Mouse (Mus musculus): ENCODE results near the gene Rps28. TPM values are rescaled to one million over a fixed set of nuclear protein-coding genes. Genes with fewer than 3 reads are reported as not detected.

Rps28 gene
- 640 and 826 TPM in 2 replicates for polyA plus RNA-seq (2015; fragmentation: Nextera tagmentation; extraction: Ambion mirVana)

DNA sequence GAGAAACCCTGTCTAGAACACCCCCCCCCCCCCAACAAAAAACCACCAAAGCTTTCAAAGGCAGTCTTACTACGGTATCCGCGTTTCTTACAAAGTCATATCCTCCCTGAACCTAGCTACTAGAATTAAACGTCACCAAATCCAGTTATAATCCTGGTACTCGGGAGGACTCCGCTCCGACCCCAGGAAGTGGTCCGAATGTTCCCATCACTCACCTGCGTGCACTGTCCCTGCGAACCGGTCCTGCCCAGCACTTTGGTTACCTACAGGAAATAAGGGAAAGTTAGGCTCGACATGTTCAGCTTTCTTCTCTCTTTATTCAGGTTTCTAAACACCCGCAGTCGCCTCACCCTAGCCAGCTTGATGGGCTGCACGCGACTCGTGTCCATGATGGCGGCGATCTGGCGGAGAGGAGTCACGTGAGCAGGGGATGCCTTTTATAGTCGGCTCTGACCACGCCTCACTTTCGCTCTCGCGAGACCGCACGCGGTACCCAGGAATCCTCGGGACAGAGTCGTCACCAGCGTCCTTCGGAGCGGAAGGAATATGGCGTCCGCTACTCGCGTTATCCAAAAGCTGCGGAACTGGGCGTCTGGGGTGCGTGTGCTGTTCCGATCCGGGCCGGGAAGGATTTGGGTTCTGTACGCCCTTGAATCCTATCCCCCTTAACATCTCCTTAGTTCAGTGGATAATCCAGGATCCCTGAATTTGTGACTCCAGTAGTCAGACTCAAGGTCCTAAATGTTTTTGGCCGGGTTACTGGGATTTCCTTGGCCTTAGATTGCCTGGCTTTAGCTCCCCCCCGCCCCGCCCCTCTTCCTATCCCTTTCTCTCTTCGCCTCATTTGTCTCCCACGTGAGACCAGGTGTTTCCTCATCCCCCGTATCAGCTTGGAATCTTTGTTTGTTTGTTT, at the start of gene Rps28, which contains the start of gene Ndufa7:
Gene Rps28 (minus strand): TSS at position 479 of the 913 bp plus-strand sequence.
Gene Ndufa7 (plus strand): TSS at position 489 of the 913 bp plus-strand sequence.

DNA sequence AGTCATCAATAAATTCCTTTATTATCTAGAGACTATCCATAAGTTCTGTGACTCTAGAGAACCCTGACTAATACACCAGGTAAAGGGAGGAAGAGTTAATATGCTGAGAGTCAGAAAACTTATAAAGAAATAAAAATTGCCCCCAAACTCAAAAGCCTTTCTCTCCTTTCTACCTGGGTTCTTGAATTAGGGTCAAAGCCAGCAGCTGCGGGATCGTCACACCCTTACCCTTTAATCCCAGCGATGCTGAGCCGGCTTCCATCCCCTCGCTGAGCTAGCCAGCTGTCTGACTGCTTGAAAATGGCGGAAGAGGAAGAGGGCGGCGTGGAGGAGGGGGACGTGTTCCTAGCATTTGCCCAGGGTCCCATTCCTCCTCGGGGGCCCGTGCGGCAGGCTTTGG, 49.2 kb upstream of the Rps28 start, which contains the start of gene Gm7029:
Gene Gm7029 (plus strand): TSS at position 301 of the 400 bp plus-strand sequence.

DNA sequence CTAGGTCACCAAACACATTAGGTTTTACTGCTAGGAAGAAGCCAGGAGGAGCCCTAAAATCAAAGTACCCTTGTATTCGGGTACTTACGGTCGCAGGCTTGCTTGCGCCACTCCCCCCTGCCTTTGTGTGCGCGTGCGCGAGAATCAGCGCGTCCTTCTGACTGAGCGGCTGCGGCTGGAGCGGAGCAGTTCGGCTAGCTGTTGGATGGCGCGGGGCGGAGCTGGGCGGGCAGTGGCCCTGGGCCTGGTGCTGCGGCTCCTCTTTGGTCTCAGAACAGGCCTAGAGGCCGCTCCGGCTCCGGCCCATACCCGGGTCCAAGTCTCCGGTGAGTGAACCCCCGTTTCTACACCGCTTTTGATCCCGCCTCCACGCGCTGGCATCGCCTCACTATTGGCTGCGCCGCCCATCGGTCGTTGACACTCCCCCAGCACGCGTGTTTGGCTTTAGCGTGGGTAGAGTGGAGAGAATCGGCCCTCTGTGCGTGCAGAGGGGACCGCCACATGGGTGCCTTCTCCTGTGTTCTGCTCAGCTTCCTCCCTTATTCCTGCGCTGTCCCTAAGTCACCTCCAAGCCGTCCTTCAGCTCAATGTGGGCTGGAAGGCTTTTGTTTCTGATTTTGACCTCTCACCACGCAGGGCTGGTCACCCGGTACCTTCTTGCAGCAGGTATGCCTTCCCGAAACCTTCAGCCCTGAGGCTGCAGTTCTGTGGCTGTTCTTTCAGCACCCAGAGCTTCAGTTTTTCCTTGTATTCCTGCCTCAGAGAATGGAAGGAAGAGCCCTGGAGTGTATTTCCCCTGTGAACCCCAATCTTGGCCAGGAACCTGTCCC, 18.8 kb upstream of the Rps28 start, which contains the start of gene Cd320:
Gene Cd320 (plus strand): TSS at position 126 of the 830 bp plus-strand sequence.

DNA sequence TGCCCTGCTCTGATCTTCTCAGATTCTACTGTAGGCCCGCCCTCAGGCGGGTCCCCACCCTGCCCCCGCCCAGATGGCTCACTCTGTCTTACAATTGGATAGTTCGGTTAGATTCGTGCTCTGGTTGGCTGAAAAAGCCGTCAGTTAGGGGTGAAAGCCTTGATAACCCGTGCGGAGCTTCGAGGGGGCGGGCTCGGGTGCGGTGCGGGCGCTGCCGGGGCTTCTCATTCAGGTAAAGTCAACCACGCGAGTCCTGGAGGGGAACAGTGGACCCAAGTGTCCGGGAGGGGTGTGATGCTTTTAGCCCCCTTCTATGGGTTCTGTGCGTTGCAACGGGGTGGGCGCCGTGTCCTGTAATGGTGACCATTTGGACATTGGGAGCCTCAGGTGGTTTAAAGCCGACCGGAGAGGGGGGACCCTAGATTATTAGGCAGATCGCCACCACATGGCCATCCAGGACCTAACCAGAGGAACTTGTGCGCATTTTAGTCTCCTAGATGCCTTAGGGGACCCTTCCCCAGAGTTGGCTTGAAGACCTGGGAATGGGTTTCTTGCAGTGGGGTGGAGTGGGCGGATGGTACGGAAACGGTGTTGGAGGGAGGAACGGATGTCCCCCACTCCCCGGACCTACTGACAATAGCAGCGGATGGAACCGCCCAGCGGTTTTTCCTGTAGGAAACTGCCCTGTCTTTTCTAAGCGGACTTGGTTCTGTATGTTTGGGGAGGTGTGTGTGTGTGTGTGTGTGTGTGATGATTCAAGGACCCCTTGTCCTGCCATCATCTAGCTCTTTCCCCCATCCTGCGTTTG, 13.8 kb downstream of the Rps28 start, which contains the start of gene Kank3:
Gene Kank3 (plus strand): TSS at position 186 of the 808 bp plus-strand sequence.

DNA sequence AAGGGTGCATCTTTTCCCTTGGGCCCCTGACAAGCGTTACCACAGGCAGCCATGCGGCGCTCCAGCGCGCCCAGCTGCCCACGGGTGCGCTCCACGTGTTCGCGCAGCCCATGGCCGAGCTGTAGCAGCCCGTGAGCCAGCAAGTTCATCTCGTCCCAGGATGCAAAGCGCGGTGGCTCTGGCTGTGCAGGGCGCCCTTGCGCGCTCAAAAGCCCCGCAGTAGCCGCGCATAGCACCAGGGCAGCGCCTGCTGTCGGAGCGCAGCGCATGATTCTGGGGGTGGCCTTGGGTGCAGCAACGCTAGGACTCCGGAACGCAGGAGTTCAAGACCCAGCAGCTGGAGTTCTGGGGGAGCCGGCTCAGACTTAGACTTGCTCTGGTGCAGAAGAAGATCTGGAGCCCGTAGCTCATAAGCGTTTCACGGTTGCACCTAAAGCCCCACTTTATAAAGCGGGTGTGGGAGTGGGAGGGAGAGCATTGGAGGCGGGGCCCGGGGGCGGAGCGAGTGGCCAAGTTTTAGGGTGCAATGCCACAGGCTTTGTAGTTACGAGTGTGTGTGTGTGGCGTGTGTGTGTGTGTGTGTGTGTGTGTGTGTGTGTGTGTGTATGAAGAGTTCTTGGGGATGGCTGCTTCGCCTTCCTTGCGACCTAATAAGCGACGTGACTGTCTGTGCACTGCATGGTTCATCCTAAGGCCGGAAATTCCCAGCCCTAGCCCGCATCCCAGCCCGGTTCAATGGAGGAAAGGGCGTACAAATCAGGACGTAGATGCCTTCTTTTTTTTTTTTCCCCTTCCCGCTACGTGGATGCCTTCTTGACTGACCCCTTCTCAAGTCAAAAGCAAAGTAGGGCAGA, 43.0 kb downstream of the Rps28 start, which contains the start of gene Angptl4:
Gene Angptl4 (minus strand): TSS at position 707 of the 854 bp plus-strand sequence.

Other genes with a start within 250 kb of the Rps28 start
- 24.4 and 25.3 TPM in 2 replicates for gene Zfp414, start 195.5 kb downstream of the Rps28 start, polyA plus RNA-seq (2015; fragmentation: Nextera tagmentation; extraction: Ambion mirVana)
- gene Pram1, start 186.5 kb downstream of the Rps28 start, polyA plus RNA-seq (2015; fragmentation: Nextera tagmentation; extraction: Ambion mirVana) = 0.26 and 0.29 TPM in 2 replicates
- 96.2 and 131 TPM in 2 replicates for gene Hnrnpm, start 137.7 kb downstream of the Rps28 start, polyA plus RNA-seq (2015; fragmentation: Nextera tagmentation; extraction: Ambion mirVana)
- 75.3 and 77.9 TPM in 2 replicates for gene March2, start 105.9 kb downstream of the Rps28 start, polyA plus RNA-seq (2015; fragmentation: Nextera tagmentation; extraction: Ambion mirVana)
- 235 and 237 TPM in 2 replicates for gene Rab11b, start 64.0 kb downstream of the Rps28 start, polyA plus RNA-seq (2015; fragmentation: Nextera tagmentation; extraction: Ambion mirVana)
- 76.0 and 98.6 TPM in 2 replicates for gene Angptl4, start 42.7 kb downstream of the Rps28 start, polyA plus RNA-seq (2015; fragmentation: Nextera tagmentation; extraction: Ambion mirVana)
- 29.3 and 30.3 TPM in 2 replicates for gene Kank3, start 14.0 kb downstream of the Rps28 start, polyA plus RNA-seq (2015; fragmentation: Nextera tagmentation; extraction: Ambion mirVana)
- gene Ndufa7, start within 50 bp of the Rps28 start, polyA plus RNA-seq (2015; fragmentation: Nextera tagmentation; extraction: Ambion mirVana) = 501 and 563 TPM in 2 replicates
- gene Cd320, start 18.5 kb upstream of the Rps28 start, polyA plus RNA-seq (2015; fragmentation: Nextera tagmentation; extraction: Ambion mirVana) = 28.6 and 40.2 TPM in 2 replicates
- gene Gm7029, start 49.3 kb upstream of the Rps28 start, polyA plus RNA-seq (2015; fragmentation: Nextera tagmentation; extraction: Ambion mirVana) = not detected in 2 replicates
- gene Kifc1, start 66.1 kb upstream of the Rps28 start, polyA plus RNA-seq (2015; fragmentation: Nextera tagmentation; extraction: Ambion mirVana) = 1.4 and 2.0 TPM in 2 replicates
- 0.18 and 0.55 TPM in 2 replicates for gene Platr17, start 80.6 kb upstream of the Rps28 start, polyA plus RNA-seq (2015; fragmentation: Nextera tagmentation; extraction: Ambion mirVana)
- 22.3 and 22.6 TPM in 2 replicates for gene Daxx, start 84.9 kb upstream of the Rps28 start, polyA plus RNA-seq (2015; fragmentation: Nextera tagmentation; extraction: Ambion mirVana)
- 28.8 and 38.5 TPM in 2 replicates for gene Tapbp, start 91.3 kb upstream of the Rps28 start, polyA plus RNA-seq (2015; fragmentation: Nextera tagmentation; extraction: Ambion mirVana)
- 10.8 and 12.1 TPM in 2 replicates for gene Zbtb22, start 91.3 kb upstream of the Rps28 start, polyA plus RNA-seq (2015; fragmentation: Nextera tagmentation; extraction: Ambion mirVana)
- gene Rgl2, start 105.0 kb upstream of the Rps28 start, polyA plus RNA-seq (2015; fragmentation: Nextera tagmentation; extraction: Ambion mirVana) = 20.9 and 22.0 TPM in 2 replicates
- 91.1 and 107 TPM in 2 replicates for gene Pfdn6, start 115.8 kb upstream of the Rps28 start, polyA plus RNA-seq (2015; fragmentation: Nextera tagmentation; extraction: Ambion mirVana)
- 13.7 and 15.4 TPM in 2 replicates for gene Wdr46, start 116.1 kb upstream of the Rps28 start, polyA plus RNA-seq (2015; fragmentation: Nextera tagmentation; extraction: Ambion mirVana)
- gene B3galt4, start 126.9 kb upstream of the Rps28 start, polyA plus RNA-seq (2015; fragmentation: Nextera tagmentation; extraction: Ambion mirVana) = 5.6 and 7.0 TPM in 2 replicates
- gene Vps52, start 131.2 kb upstream of the Rps28 start, polyA plus RNA-seq (2015; fragmentation: Nextera tagmentation; extraction: Ambion mirVana) = 31.6 and 31.8 TPM in 2 replicates
- gene Rps18, start 131.4 kb upstream of the Rps28 start, polyA plus RNA-seq (2015; fragmentation: Nextera tagmentation; extraction: Ambion mirVana) = 1,060 and 1,200 TPM in 2 replicates
- gene H2-K1, start 175.8 kb upstream of the Rps28 start, polyA plus RNA-seq (2015; fragmentation: Nextera tagmentation; extraction: Ambion mirVana) = 49.2 and 107 TPM in 2 replicates
- gene Ring1, start 200.1 kb upstream of the Rps28 start, polyA plus RNA-seq (2015; fragmentation: Nextera tagmentation; extraction: Ambion mirVana) = 12.3 and 13.6 TPM in 2 replicates
- 46.7 and 46.9 TPM in 2 replicates for gene H2-Ke6, start 203.5 kb upstream of the Rps28 start, polyA plus RNA-seq (2015; fragmentation: Nextera tagmentation; extraction: Ambion mirVana)
- gene Slc39a7, start 207.1 kb upstream of the Rps28 start, polyA plus RNA-seq (2015; fragmentation: Nextera tagmentation; extraction: Ambion mirVana) = 82.1 and 94.7 TPM in 2 replicates
- gene Rxrb, start 207.2 kb upstream of the Rps28 start, polyA plus RNA-seq (2015; fragmentation: Nextera tagmentation; extraction: Ambion mirVana) = 31.9 and 33.4 TPM in 2 replicates
- gene Col11a2, start 214.9 kb upstream of the Rps28 start, polyA plus RNA-seq (2015; fragmentation: Nextera tagmentation; extraction: Ambion mirVana) = 1.9 and 5.7 TPM in 2 replicates